Mouse (Mus musculus): ENCODE data around the gene Ptgr2. TPM values are rescaled to one million over a fixed set of nuclear protein-coding genes. Genes with fewer than 3 reads are reported as not detected.

The Ptgr2 gene
- 18.5 TPM for polyA plus RNA-seq (2014; fragmentation: Illumina TruSeq; extraction: RNeasy Lipid Tissue Mini Kit (QIAGEN cat#74804); ENCODE audit: low read depth, low replicate concordance)

GRCm38 (mm10) chr12:84284885-84285592 lies at the start of gene Ptgr2:
TSS of gene Ptgr2 (plus strand) at chr12:84285232.

GRCm38 (mm10) chr12:84316721-84317621 lies 31.9 kb downstream of the Ptgr2 start, which contains the start of gene Zfp410:
TSS of gene Zfp410 (plus strand) at chr12:84316852.

DNA sequence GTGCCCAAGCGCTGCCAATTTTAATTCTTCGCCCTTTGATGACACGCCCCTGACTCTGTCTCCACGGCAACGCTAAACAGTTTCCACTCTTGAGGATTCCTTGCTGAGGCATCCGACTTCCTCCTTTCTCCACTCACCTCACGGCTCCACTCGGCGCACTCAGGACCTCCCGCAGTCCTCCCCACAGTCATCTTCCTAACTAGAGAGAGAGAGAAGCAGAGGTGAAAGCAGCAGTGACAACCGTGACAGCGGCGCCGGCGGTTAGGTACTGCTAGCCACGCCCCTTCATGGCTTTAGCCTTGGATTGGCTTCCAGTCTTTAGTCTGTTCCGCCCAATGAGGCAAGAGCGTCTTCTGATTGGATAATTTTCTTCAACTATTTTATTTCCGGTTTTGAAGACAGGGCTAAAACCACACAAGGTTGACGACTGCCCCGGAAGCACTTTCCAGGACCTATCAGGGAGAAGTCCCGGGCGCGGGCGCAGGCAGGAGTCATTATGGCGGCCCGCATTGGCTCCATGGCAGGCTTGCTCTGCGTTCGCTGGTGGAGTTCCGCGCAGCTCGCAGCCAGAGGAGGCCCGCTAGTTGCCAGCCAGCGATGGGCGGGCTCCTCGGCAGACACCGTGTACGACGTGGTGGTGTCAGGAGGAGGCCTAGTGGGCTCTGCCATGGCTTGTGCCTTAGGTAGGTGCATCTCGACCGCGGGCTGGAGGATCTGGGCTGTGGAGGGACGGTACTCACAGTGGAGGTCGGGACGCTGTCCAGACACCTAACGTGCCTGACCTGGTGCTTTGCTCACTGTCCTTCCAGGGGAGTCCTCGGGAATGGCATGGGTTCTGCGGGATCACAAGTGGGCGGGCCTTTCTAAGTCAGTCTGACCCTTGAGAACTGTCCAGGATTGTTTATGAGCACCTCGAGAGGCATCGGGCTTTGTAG lies 76.8 kb downstream of the Ptgr2 start, which contains the start of the genes Coq6 and Fam161b:
Gene Coq6, plus strand, starts transcription at position 103 of the 935 bp plus-strand sequence.
Gene Fam161b, minus strand, starts transcription at position 279 of the 935 bp plus-strand sequence.

Other genes with a start within 250 kb of the Ptgr2 start
- gene Acot4, start 246.9 kb upstream of the Ptgr2 start, polyA plus RNA-seq (2014; fragmentation: Illumina TruSeq; extraction: RNeasy Lipid Tissue Mini Kit (QIAGEN cat#74804); ENCODE audit: low read depth, low replicate concordance), result 0.11 TPM
- gene Gm49366, start 246.3 kb upstream of the Ptgr2 start, polyA plus RNA-seq (2014; fragmentation: Illumina TruSeq; extraction: RNeasy Lipid Tissue Mini Kit (QIAGEN cat#74804); ENCODE audit: low read depth, low replicate concordance), result not detected
- not detected for gene Acot3, start 233.1 kb upstream of the Ptgr2 start, polyA plus RNA-seq (2014; fragmentation: Illumina TruSeq; extraction: RNeasy Lipid Tissue Mini Kit (QIAGEN cat#74804); ENCODE audit: low read depth, low replicate concordance)
- not detected for gene Acot5, start 215.9 kb upstream of the Ptgr2 start, polyA plus RNA-seq (2014; fragmentation: Illumina TruSeq; extraction: RNeasy Lipid Tissue Mini Kit (QIAGEN cat#74804); ENCODE audit: low read depth, low replicate concordance)
- 1.1 TPM for gene Acot6, start 184.6 kb upstream of the Ptgr2 start, polyA plus RNA-seq (2014; fragmentation: Illumina TruSeq; extraction: RNeasy Lipid Tissue Mini Kit (QIAGEN cat#74804); ENCODE audit: low read depth, low replicate concordance)
- gene Dnal1, start 170.9 kb upstream of the Ptgr2 start, polyA plus RNA-seq (2014; fragmentation: Illumina TruSeq; extraction: RNeasy Lipid Tissue Mini Kit (QIAGEN cat#74804); ENCODE audit: low read depth, low replicate concordance), result 85.0 TPM
- gene Pnma1, start 136.7 kb upstream of the Ptgr2 start, polyA plus RNA-seq (2014; fragmentation: Illumina TruSeq; extraction: RNeasy Lipid Tissue Mini Kit (QIAGEN cat#74804); ENCODE audit: low read depth, low replicate concordance), result 12.8 TPM
- 0.69 TPM for gene Elmsan1, start 66.4 kb upstream of the Ptgr2 start, polyA plus RNA-seq (2014; fragmentation: Illumina TruSeq; extraction: RNeasy Lipid Tissue Mini Kit (QIAGEN cat#74804); ENCODE audit: low read depth, low replicate concordance)
- 22.8 TPM for gene Zfp410, start 31.6 kb downstream of the Ptgr2 start, polyA plus RNA-seq (2014; fragmentation: Illumina TruSeq; extraction: RNeasy Lipid Tissue Mini Kit (QIAGEN cat#74804); ENCODE audit: low read depth, low replicate concordance)
- 2.8 TPM for gene Coq6, start 76.4 kb downstream of the Ptgr2 start, polyA plus RNA-seq (2014; fragmentation: Illumina TruSeq; extraction: RNeasy Lipid Tissue Mini Kit (QIAGEN cat#74804); ENCODE audit: low read depth, low replicate concordance)
- 22.1 TPM for gene Fam161b, start 76.6 kb downstream of the Ptgr2 start, polyA plus RNA-seq (2014; fragmentation: Illumina TruSeq; extraction: RNeasy Lipid Tissue Mini Kit (QIAGEN cat#74804); ENCODE audit: low read depth, low replicate concordance)
- gene Entpd5, start 123.8 kb downstream of the Ptgr2 start, polyA plus RNA-seq (2014; fragmentation: Illumina TruSeq; extraction: RNeasy Lipid Tissue Mini Kit (QIAGEN cat#74804); ENCODE audit: low read depth, low replicate concordance), result 24.3 TPM
- gene Bbof1, start 123.8 kb downstream of the Ptgr2 start, polyA plus RNA-seq (2014; fragmentation: Illumina TruSeq; extraction: RNeasy Lipid Tissue Mini Kit (QIAGEN cat#74804); ENCODE audit: low read depth, low replicate concordance), result 830 TPM
- gene Rnf113a2, start 132.0 kb downstream of the Ptgr2 start, polyA plus RNA-seq (2014; fragmentation: Illumina TruSeq; extraction: RNeasy Lipid Tissue Mini Kit (QIAGEN cat#74804); ENCODE audit: low read depth, low replicate concordance), result 22.0 TPM
- 48.4 TPM for gene Aldh6a1, start 165.8 kb downstream of the Ptgr2 start, polyA plus RNA-seq (2014; fragmentation: Illumina TruSeq; extraction: RNeasy Lipid Tissue Mini Kit (QIAGEN cat#74804); ENCODE audit: low read depth, low replicate concordance)
- 29.9 TPM for gene Lin52, start 166.2 kb downstream of the Ptgr2 start, polyA plus RNA-seq (2014; fragmentation: Illumina TruSeq; extraction: RNeasy Lipid Tissue Mini Kit (QIAGEN cat#74804); ENCODE audit: low read depth, low replicate concordance)